Mouse (Mus musculus) mouse trophoblast stem cell (cell line): ENCODE measurements around the gene Ahnak.

Experiments
- in situ Hi-C, 2 experiments: fragments of 300-500 bp; cut with MseI, MboI; formaldehyde crosslinking; loops; 2 replicates in 1 of 2; 3 replicates in 1 of 2; pipeline ENCODE4 v1.15.1; 2025

Ahnak gene

GRCm38 (mm10) chr19:8989066-8989566 lies at the start of gene Ahnak:
Gene Ahnak (plus strand): TSS chr19:8989284.
- in situ Hi-C loops, result no loop called here

- in situ Hi-C loops, result no loop called here
Measured at GRCm38 (mm10) chr19:8940526-8941133, 48.5 kb upstream of the Ahnak start.

GRCm38 (mm10) chr19:8941136-8941514 lies 48.0 kb upstream of the Ahnak start:
- in situ Hi-C loops, result no loop called here

GRCm38 (mm10) chr19:8941515-8942217 lies 47.4 kb upstream of the Ahnak start, which contains the start of gene Mta2:
Gene Mta2 (plus strand): TSS chr19:8941875.
- in situ Hi-C loops, result no loop called here

- in situ Hi-C loops, result no loop called here
Measured at GRCm38 (mm10) chr19:8942276-8942964, 46.7 kb upstream of the Ahnak start.

- in situ Hi-C loops, result no loop called here
Measured at GRCm38 (mm10) chr19:8943047-8943446, 46.0 kb upstream of the Ahnak start.

GRCm38 (mm10) chr19:8944062-8944461 lies 45.0 kb upstream of the Ahnak start:
- in situ Hi-C loops, result no loop called here

- in situ Hi-C loops, result no loop called here
Measured at GRCm38 (mm10) chr19:8944750-8945149, 44.3 kb upstream of the Ahnak start.

GRCm38 (mm10) chr19:8945251-8945650 lies 43.8 kb upstream of the Ahnak start:
- in situ Hi-C loops, result no loop called here

- in situ Hi-C loops, result no loop called here
Measured at GRCm38 (mm10) chr19:8946929-8947328, 42.2 kb upstream of the Ahnak start.

- in situ Hi-C loops, result no loop called here
Measured at GRCm38 (mm10) chr19:8950190-8950589, 38.9 kb upstream of the Ahnak start.

- in situ Hi-C loops, result no loop called here
Measured at GRCm38 (mm10) chr19:8952241-8952640, 36.8 kb upstream of the Ahnak start.

GRCm38 (mm10) chr19:8953135-8954039 lies 35.7 kb upstream of the Ahnak start, which contains the start of gene Tut1:
Gene Tut1 (plus strand): TSS chr19:8953847.
- in situ Hi-C loops, result no loop called here

GRCm38 (mm10) chr19:8954171-8954570 lies 34.9 kb upstream of the Ahnak start:
- in situ Hi-C loops, result no loop called here

- in situ Hi-C loops, result no loop called here
Measured at GRCm38 (mm10) chr19:8962256-8962655, 26.8 kb upstream of the Ahnak start.

GRCm38 (mm10) chr19:8965075-8965474 lies 24.0 kb upstream of the Ahnak start:
- in situ Hi-C loops, result no loop called here

- in situ Hi-C loops, result no loop called here
Measured at GRCm38 (mm10) chr19:8965771-8966170, 23.3 kb upstream of the Ahnak start.

- in situ Hi-C loops, result no loop called here
Measured at GRCm38 (mm10) chr19:8966198-8966589, 22.9 kb upstream of the Ahnak start.

GRCm38 (mm10) chr19:8966590-8967372 lies 22.3 kb upstream of the Ahnak start, which contains the start of gene Eef1g:
Gene Eef1g (plus strand): TSS chr19:8967041.
- in situ Hi-C loops, result no loop called here

GRCm38 (mm10) chr19:8967373-8967743 lies 21.7 kb upstream of the Ahnak start:
- in situ Hi-C loops, result no loop called here

GRCm38 (mm10) chr19:8967893-8968292 lies 21.2 kb upstream of the Ahnak start:
- in situ Hi-C loops, result no loop called here
